Mouse (Mus musculus) heart, postnatal 0 days (tissue): ENCODE results near the gene Hist2h3b. TPM values are rescaled to one million over a fixed set of nuclear protein-coding genes. Genes with fewer than 3 reads are reported as not detected.

Source experiments
- ATAC-seq: fragments of 200-750 bp; cut with Nextera tagmentation; 2 replicates; pipeline ENCODE4 v1.8.0; 2017; ENCODE audit warnings: low read depth, moderate number of reproducible peaks, moderate library complexity; ENCODE audit not compliant: insufficient read depth
- DNase-seq: peaks from one replicate; pipeline ENCODE4 v3.0.0-alpha.2; 2016; ENCODE audit warnings: low spot score
- H3K27ac ChIP-seq: fragments of 300-500 bp; sonication (generic); 2 replicates; pipeline ENCODE4 v1.5.1; 2014; ENCODE audit warnings: low read depth, mild to moderate bottlenecking
- H3K27me3 ChIP-seq: fragments of 300-500 bp; sonication (generic); 2 replicates; pipeline ENCODE4 v1.6.1; 2014; ENCODE audit warnings: low read length, mixed read lengths; ENCODE audit not compliant: control insufficient read depth, insufficient read depth
- H3K36me3 ChIP-seq: fragments of 300-500 bp; sonication (generic); replicated peaks from 2 replicates; pipeline ENCODE4 v1.6.1; 2014; ENCODE audit warnings: low read length, mixed read lengths; ENCODE audit not compliant: control insufficient read depth, insufficient read depth
- H3K4me1 ChIP-seq: fragments of 300-500 bp; sonication (generic); 2 replicates; pipeline ENCODE4 v1.6.1; 2014; ENCODE audit warnings: antibody characterized with exemption; ENCODE audit not compliant: control insufficient read depth, insufficient read depth
- H3K4me2 ChIP-seq: fragments of 300-500 bp; sonication (generic); 2 replicates; pipeline ENCODE4 v1.6.1; 2014; ENCODE audit warnings: low read depth, mild to moderate bottlenecking, low read length, moderate library complexity
- H3K4me3 ChIP-seq: fragments of 300-500 bp; sonication (generic); 2 replicates; pipeline ENCODE4 v1.5.1; 2014; ENCODE audit warnings: low read depth, low read length
- H3K9ac ChIP-seq: fragments of 300-500 bp; sonication (generic); replicated peaks from 2 replicates; pipeline ENCODE4 v1.6.1; 2014; ENCODE audit warnings: low read depth, low read length, mixed read lengths
- H3K9me3 ChIP-seq: fragments of 300-500 bp; sonication (generic); replicated peaks from 2 replicates; pipeline ENCODE4 v1.6.1; 2016; ENCODE audit warnings: low read length; ENCODE audit not compliant: control insufficient read depth
- CTCF ChIP-seq: IDR thresholded peaks from 2 replicates; pipeline ENCODE4 v1.5.1; 2016; ENCODE audit warnings: antibody characterized with exemption, control low read depth, low read depth
- EP300 ChIP-seq: IDR thresholded peaks from 2 replicates; pipeline ENCODE4 v1.6.1; 2016; ENCODE audit warnings: antibody characterized with exemption, low read depth
- WGBS: fragments of 180-500 bp; shearing (Covaris S2); extraction: QIAGEN DNeasy Blood & Tissue Kit; methylation state at CpG from one replicate; pipeline ENCODE4 v1.1.7; 2014; 5-methylcytosine and 5-hydroxymethylcytosine counted together
- polyA plus RNA-seq: library from polyadenylated mRNA; unstranded; fragments of >200 nt; fragmentation: Nextera tagmentation; extraction: Ambion mirVana; gene quantifications from 2 replicates; pipeline ENCODE4 v1.2.1, GENCODE M21; 2015
- total RNA-seq: library from RNA; depleted of rRNA; stranded (reverse); fragments of >200 nt; gene quantifications from 2 replicates; pipeline ENCODE4 v1.2.3, GENCODE M21; 2014; ENCODE audit warnings: low replicate concordance

The Hist2h3b gene
- total and polyA plus RNA-seq, 2 experiments from 2014 or later, result 13.1 to 1,066 TPM

- Histone ChIP-seq H3K9ac (no peak overlapping the region), H3K36me3 (no peaks in the 10 kb centered on the region), H3K4me3 (peak overlapping the region; percentile 44), H3K4me1 (peaks cover 38% of the 10 kb centered on the region), H3K9me3 (no peaks in the 10 kb centered on the region), H3K27me3 (no peaks in the 10 kb centered on the region), H3K4me2 (peak overlapping the region; percentile 59), H3K27ac (peak overlapping the region; percentile 22; the same call in 1 of the 2 replicates)
- DNase-seq (no peak), ATAC-seq (no peak)
- TF ChIP-seq EP300, result no peak
- TF ChIP-seq CTCF, result no peak
- 53% methylated on average over 6 of the region's 6 CpGs for WGBS
These were observed 20.1 kb upstream of the Hist2h3b start for GRCm38 (mm10) chr3:96248141-96249033.

- H3K9ac ChIP-seq, result no peak overlapping the region
- no peak overlapping the region; the same call in 1 of the 2 replicates for H3K4me3 ChIP-seq
- H3K4me1 ChIP-seq, result peaks cover 32% of the 10 kb centered on the region
- ATAC-seq (no peak), DNase-seq (no peak)
- no peaks in the 10 kb centered on the region for H3K27me3 ChIP-seq
- no peaks in the 10 kb centered on the region for H3K36me3 ChIP-seq
- H3K4me2 ChIP-seq, result peak overlapping the region; percentile 59; the same call in 1 of the 2 replicates
- TF ChIP-seq CTCF (no peak), EP300 (no peak)
- peak overlapping the region; percentile 22; the same call in 1 of the 2 replicates for H3K27ac ChIP-seq
- WGBS, result 51% methylated on average over 4 of the region's 4 CpGs
- no peaks in the 10 kb centered on the region for H3K9me3 ChIP-seq
These were observed 19.5 kb upstream of the Hist2h3b start for GRCm38 (mm10) chr3:96249034-96249345.

- H3K4me3 ChIP-seq, result no peak overlapping the region
- ATAC-seq (no peak), DNase-seq (no peak)
- 75% methylated on average over 3 of the region's 3 CpGs for WGBS
- H3K27me3 ChIP-seq, result no peaks in the 10 kb centered on the region
- no peak overlapping the region for H3K27ac ChIP-seq
- no peaks in the 10 kb centered on the region for H3K36me3 ChIP-seq
- TF ChIP-seq EP300, result no peak
- TF ChIP-seq CTCF, result no peak
- no peak overlapping the region for H3K9ac ChIP-seq
- H3K4me1 ChIP-seq, result peaks cover 25% of the 10 kb centered on the region; the same call in 1 of the 2 replicates
- H3K9me3 ChIP-seq, result no peaks in the 10 kb centered on the region
- no peak overlapping the region for H3K4me2 ChIP-seq
These were observed 17.6 kb upstream of the Hist2h3b start for GRCm38 (mm10) chr3:96250890-96251289.

GRCm38 (mm10) chr3:96251787-96252186 lies 16.7 kb upstream of the Hist2h3b start:
- Histone ChIP-seq H3K9me3 (no peaks in the 10 kb centered on the region), H3K27me3 (no peaks in the 10 kb centered on the region), H3K4me3 (no peak overlapping the region), H3K4me2 (no peak overlapping the region), H3K36me3 (no peaks in the 10 kb centered on the region), H3K9ac (no peak overlapping the region), H3K27ac (no peak overlapping the region), H3K4me1 (peaks cover 31% of the 10 kb centered on the region; the same call in 1 of the 2 replicates)
- ATAC-seq (no peak), DNase-seq (no peak)
- 92% methylated on average over 3 of the region's 3 CpGs for WGBS
- TF ChIP-seq EP300, result no peak

- H3K4me1 ChIP-seq, result 0 out of 2 replicates have a peak, but pooled peaks cover 12% of the 10 kb centered on the region
- TF ChIP-seq EP300 (no peak), CTCF (no peak)
- H3K9me3 ChIP-seq, result no peaks in the 10 kb centered on the region
- no peaks in the 10 kb centered on the region for H3K27me3 ChIP-seq
- H3K9ac ChIP-seq, result no peak overlapping the region
- H3K4me3 ChIP-seq, result no peak overlapping the region
- DNase-seq, result no peak
- WGBS, result 34% methylated on average over 10 of the region's 10 CpGs
- no peak for ATAC-seq
- no peak overlapping the region for H3K4me2 ChIP-seq
- H3K36me3 ChIP-seq, result no peaks in the 10 kb centered on the region
- no peak overlapping the region for H3K27ac ChIP-seq
These were observed 13.6 kb upstream of the Hist2h3b start for GRCm38 (mm10) chr3:96254683-96255355.
